Mouse (Mus musculus): ENCODE measurements around the gene Gtsf1l. TPM values are rescaled to one million over a fixed set of nuclear protein-coding genes. Genes with fewer than 3 reads are reported as not detected.
"Not testable (repeated sequence)": the region's sequence is repeated elsewhere in the genome, so short reads cannot be mapped to it uniquely, and the experiment has no call there.

Gtsf1l gene
- total and polyA plus RNA-seq, 2 experiments = not detected

DNA sequence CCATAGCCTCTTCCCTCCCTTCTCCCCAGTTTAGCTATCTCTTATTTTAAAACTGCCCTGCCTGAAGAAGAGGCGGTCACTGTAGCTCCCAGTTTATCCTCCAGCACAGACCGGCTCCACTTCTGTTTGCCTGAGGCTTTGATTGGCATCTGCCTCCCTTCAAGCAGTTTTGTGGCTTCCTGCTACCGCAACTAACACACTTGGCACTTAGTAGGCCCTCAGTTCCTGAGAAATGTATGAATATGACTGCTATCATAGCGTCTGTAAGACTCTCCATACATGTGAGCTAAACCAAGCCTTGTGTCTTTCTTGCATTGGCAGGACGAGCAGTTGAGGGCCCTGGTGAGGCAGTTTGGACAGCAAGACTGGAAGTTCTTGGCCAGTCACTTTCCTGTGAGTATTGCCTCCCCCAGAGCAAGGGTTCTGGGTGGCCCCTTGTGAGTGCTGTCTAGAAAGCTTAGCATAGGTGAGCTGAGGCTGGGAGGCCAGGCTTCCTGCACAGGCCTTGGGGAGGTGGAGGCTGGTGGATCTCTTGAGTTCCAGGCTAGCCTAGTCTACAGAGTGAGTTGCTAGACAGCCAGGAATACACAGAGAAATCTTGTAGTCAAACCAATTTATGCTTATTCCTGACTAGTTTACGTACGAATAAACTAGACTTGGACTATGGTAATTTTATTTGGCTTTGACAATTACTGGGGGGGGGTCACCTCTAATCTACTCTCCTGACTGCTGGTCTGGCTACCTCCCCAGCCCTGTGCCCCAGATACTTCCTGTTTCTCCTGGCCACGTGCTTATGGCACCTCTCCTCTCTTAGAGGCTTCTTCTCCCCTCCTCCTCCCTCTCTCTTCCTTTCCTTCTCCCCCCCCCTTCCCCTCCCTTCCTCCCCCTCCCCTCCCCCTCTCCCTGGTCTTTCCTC is 26.2 kb downstream of the Gtsf1l start:
- Histone ChIP-seq H3K27me3 (ENCODE audit: control insufficient read depth, insufficient read depth, low read length) (no peaks in the 10 kb centered on the region), H3K4me3 (ENCODE audit: insufficient read depth, low read depth, low read length) (no peak overlapping the region), H3K4me1 (ENCODE audit: control insufficient read depth, insufficient read depth, low read length) (no peaks in the 10 kb centered on the region), H3K9ac (ENCODE audit: low read depth, low read length) (no peak overlapping the region), H3K79me2 (ENCODE audit: control insufficient read depth, insufficient read depth, low read length) (no peaks in the 10 kb centered on the region), H3K27ac (replicated peaks; ENCODE audit: insufficient read depth, low read depth, low read length) (no peak overlapping the region), H3K36me3 (ENCODE audit: control insufficient read depth, insufficient read depth, low read length) (no peaks in the 10 kb centered on the region)
- TF ChIP-seq POLR2A (IDR thresholded peaks at IDR 0.05; ENCODE audit: extremely low read depth, insufficient read depth, low read length) = no peak
- 79% methylated on average over 8 of the region's 8 CpGs for WGBS
- DNase-seq (ENCODE audit: extremely low read depth, low read depth, low spot score) = no peak

DNA sequence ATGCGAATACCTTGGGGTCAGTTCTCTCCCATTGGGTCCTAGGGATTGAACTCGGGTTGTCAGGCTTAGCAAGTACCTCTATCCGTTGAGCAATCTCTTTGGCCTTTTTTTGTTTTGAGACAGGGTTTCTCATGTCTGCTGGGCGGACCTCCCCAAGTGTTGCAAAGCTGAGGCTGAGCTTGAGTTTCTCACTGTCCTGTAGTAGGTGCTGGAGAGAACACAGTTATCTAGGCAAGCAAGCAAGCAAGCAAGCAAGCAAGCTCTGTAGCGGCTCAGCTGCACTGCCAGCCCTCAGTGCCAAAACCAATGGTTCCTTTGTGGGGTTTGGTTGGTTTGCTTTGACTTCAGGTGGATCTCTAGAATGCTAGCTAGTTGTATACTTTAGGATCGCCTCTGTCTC is 27.0 kb downstream of the Gtsf1l start:
- no peak overlapping the region for H3K9ac ChIP-seq (ENCODE audit: low read depth, low read length)
- no peak for DNase-seq (ENCODE audit: extremely low read depth, low read depth, low spot score)
- no peak overlapping the region for H3K4me3 ChIP-seq (ENCODE audit: insufficient read depth, low read depth, low read length)
- no peaks in the 10 kb centered on the region for H3K4me1 ChIP-seq (ENCODE audit: control insufficient read depth, insufficient read depth, low read length)
- H3K36me3 ChIP-seq (ENCODE audit: control insufficient read depth, insufficient read depth, low read length) = no peaks in the 10 kb centered on the region
- H3K79me2 ChIP-seq (ENCODE audit: control insufficient read depth, insufficient read depth, low read length) = no peaks in the 10 kb centered on the region
- TF ChIP-seq CTCF (IDR thresholded peaks at IDR 0.05; ENCODE audit: low read depth, low read length) = no peak
- TF ChIP-seq POLR2A (IDR thresholded peaks at IDR 0.05; ENCODE audit: extremely low read depth, insufficient read depth, low read length) = no peak
- H3K27me3 ChIP-seq (ENCODE audit: control insufficient read depth, insufficient read depth, low read length) = peaks cover 2% of the 10 kb centered on the region; the same call in 1 of the 2 replicates
- no peak overlapping the region for H3K27ac ChIP-seq (replicated peaks; ENCODE audit: insufficient read depth, low read depth, low read length)
- WGBS = 72% methylated on average over 6 of the region's 6 CpGs

DNA sequence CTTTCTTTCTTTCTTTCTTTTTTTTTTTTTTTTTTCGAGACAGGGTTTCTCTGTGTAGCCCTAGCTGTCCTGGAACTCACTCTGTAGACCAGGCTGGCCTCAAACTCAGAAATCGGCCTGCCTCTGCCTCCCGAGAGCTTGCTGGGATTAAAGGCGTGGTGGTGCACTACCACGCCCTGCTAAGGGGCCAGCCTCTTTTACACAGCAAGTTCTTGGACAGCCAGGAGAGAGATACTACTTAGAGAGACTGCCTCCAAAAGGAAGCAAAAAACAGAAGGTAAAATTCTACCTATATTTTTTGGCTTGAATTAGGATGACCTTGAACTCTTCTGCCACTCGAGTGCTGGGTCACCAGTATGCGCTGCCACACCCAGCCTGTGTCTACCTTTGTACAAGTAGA is 28.7 kb downstream of the Gtsf1l start:
- H3K27ac ChIP-seq (replicated peaks; ENCODE audit: insufficient read depth, low read depth, low read length); DNase-seq (ENCODE audit: extremely low read depth, low read depth, low spot score); H3K4me3 ChIP-seq (ENCODE audit: insufficient read depth, low read depth, low read length); H3K9ac ChIP-seq (ENCODE audit: low read depth, low read length); H3K36me3 ChIP-seq (ENCODE audit: control insufficient read depth, insufficient read depth, low read length); H3K27me3 ChIP-seq (ENCODE audit: control insufficient read depth, insufficient read depth, low read length); H3K4me1 ChIP-seq (ENCODE audit: control insufficient read depth, insufficient read depth, low read length); H3K79me2 ChIP-seq (ENCODE audit: control insufficient read depth, insufficient read depth, low read length): not testable (repeated sequence)
- WGBS = 80% methylated on average over 7 of the region's 7 CpGs

DNA sequence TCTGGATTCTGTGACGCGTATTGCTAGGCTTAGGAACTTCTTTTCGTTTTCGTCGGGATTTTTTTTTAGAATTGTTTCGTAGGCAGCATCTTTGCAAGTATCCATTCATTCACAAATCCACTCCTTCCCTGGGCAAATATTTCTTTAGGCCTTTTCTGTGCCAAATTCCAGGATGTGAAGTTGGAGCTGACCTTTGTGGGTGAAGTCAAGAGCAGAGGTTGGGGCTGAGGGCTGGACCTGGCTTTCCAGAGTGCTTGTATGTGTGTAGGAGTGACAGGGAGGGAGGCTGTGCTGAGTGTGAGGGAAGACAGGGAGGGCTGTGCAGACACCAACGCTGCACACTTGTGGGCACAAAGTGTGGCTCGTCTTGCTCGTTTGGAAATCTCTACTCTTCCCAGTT is 31.1 kb downstream of the Gtsf1l start:
- no peak overlapping the region for H3K4me3 ChIP-seq (ENCODE audit: insufficient read depth, low read depth, low read length)
- TF ChIP-seq CTCF (IDR thresholded peaks at IDR 0.05; ENCODE audit: low read depth, low read length) (no peak), POLR2A (IDR thresholded peaks at IDR 0.05; ENCODE audit: extremely low read depth, insufficient read depth, low read length) (no peak)
- WGBS = 36% methylated on average over 9 of the region's 9 CpGs

DNA sequence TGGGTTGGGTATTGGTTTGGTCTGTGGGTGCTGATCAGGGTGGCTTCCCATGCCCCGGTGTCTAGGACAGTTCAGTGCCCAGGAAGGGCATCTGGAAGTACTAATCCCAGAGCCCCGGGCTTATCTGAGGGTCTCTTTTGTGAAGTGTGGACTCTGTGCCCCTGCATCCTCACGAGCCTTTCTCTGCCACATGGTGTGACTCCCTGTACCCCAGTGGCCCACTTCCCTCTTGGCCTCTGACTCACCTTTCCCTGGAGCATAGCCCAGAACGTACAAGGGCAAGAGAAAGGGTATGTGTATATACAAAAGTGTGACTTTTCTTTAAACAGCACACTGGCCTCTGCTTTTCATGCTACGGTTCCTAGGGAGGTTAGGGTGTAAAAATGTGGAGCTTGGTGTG is 31.9 kb downstream of the Gtsf1l start:
- Histone ChIP-seq H3K79me2 (ENCODE audit: control insufficient read depth, insufficient read depth, low read length) (no peaks in the 10 kb centered on the region), H3K27me3 (ENCODE audit: control insufficient read depth, insufficient read depth, low read length) (peaks cover 3% of the 10 kb centered on the region; the same call in 1 of the 2 replicates), H3K27ac (replicated peaks; ENCODE audit: insufficient read depth, low read depth, low read length) (no peak overlapping the region), H3K36me3 (ENCODE audit: control insufficient read depth, insufficient read depth, low read length) (no peaks in the 10 kb centered on the region), H3K4me1 (ENCODE audit: control insufficient read depth, insufficient read depth, low read length) (no peaks in the 10 kb centered on the region), H3K9ac (ENCODE audit: low read depth, low read length) (no peak overlapping the region), H3K4me3 (ENCODE audit: insufficient read depth, low read depth, low read length) (no peak overlapping the region)
- DNase-seq (ENCODE audit: extremely low read depth, low read depth, low spot score) = no peak
- no peak for TF ChIP-seq POLR2A (IDR thresholded peaks at IDR 0.05; ENCODE audit: extremely low read depth, insufficient read depth, low read length)
- TF ChIP-seq CTCF (IDR thresholded peaks at IDR 0.05; ENCODE audit: low read depth, low read length) = no peak
- WGBS = 13% methylated on average over 5 of the region's 5 CpGs

More for the DNA sequence above, 31.1 kb downstream of the Gtsf1l start:
- Histone ChIP-seq H3K4me1 (ENCODE audit: control insufficient read depth, insufficient read depth, low read length) (no peaks in the 10 kb centered on the region), H3K36me3 (ENCODE audit: control insufficient read depth, insufficient read depth, low read length) (no peaks in the 10 kb centered on the region), H3K79me2 (ENCODE audit: control insufficient read depth, insufficient read depth, low read length) (no peaks in the 10 kb centered on the region), H3K27ac (replicated peaks; ENCODE audit: insufficient read depth, low read depth, low read length) (no peak overlapping the region), H3K27me3 (ENCODE audit: control insufficient read depth, insufficient read depth, low read length) (peaks cover 3% of the 10 kb centered on the region; the same call in 1 of the 2 replicates), H3K9ac (ENCODE audit: low read depth, low read length) (no peak overlapping the region)
- peak; percentile 4 for DNase-seq (ENCODE audit: extremely low read depth, low read depth, low spot score)

DNA sequence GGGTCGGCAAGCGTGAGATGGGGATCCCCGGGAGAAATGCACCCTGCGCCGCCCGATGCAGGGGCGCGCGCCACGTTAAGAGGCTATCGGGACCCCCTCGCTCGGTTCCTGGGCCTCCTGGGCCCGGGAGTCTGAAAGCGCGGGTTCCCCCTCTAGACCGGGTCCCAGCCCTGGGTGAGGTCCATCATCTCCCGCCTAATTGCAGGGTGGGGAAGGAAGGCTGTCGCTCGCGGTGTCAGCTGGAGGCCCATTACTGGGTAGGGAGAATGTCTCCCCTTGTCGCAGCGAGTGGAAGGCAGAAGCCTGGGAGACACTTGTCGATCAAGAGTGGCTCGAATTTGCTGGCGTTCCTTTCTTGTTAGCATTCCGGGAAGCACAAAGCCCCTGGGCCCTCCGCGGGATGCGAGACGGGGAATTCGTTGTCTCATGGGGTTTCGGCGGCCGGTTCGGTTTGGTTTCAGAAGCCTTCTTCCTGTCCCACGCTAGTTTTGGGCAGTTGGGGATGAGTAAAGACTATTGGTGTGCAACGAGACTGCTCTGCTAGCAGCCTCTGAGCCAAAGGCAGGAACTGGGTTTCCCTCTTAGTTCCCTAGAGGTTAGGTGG is 32.7 kb downstream of the Gtsf1l start:
- Histone ChIP-seq H3K4me1 (ENCODE audit: control insufficient read depth, insufficient read depth, low read length) (no peaks in the 10 kb centered on the region), H3K27ac (replicated peaks; ENCODE audit: insufficient read depth, low read depth, low read length) (no peak overlapping the region), H3K27me3 (ENCODE audit: control insufficient read depth, insufficient read depth, low read length) (peaks cover 3% of the 10 kb centered on the region; the same call in 1 of the 2 replicates), H3K36me3 (ENCODE audit: control insufficient read depth, insufficient read depth, low read length) (no peaks in the 10 kb centered on the region), H3K9ac (ENCODE audit: low read depth, low read length) (no peak overlapping the region), H3K79me2 (ENCODE audit: control insufficient read depth, insufficient read depth, low read length) (no peaks in the 10 kb centered on the region), H3K4me3 (ENCODE audit: insufficient read depth, low read depth, low read length) (no peak overlapping the region)
- TF ChIP-seq POLR2A (IDR thresholded peaks at IDR 0.05; ENCODE audit: extremely low read depth, insufficient read depth, low read length) (no peak), CTCF (IDR thresholded peaks at IDR 0.05; ENCODE audit: low read depth, low read length) (no peak)
- no peak for DNase-seq (ENCODE audit: extremely low read depth, low read depth, low spot score)
- 5% methylated on average over 38 of the region's 38 CpGs for WGBS
